Mouse (Mus musculus): ENCODE data around the gene Unc13b. TPM values are rescaled to one million over a fixed set of nuclear protein-coding genes. Genes with fewer than 3 reads are reported as not detected.
A peak's percentile ranks its signal among the peaks of the same experiment; 100 is the strongest.

The Unc13b gene
- total RNA-seq, 2 experiments from 2014 or later = 14.0 to 17.4 TPM

DNA sequence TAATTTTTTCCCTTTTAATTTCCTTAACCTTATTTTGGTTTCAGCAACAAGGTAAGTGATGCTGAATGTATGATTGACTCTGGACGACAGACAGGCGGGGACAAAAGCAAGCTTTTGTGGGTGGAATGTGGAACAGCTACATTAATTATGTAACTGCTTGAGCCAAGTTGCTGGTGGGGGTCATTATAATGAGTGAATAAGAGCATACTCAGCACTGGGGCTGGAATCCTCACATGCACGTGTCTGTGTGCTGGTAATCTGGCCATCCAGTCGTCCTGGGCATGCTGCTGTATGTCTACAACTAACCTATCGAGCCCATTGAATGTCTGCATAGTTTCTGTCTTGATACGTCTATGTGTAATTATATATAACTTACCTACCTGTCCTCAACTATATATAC is 150.9 kb downstream of the Unc13b start:
- DNase-seq (ENCODE audit: low spot score in 2 of 2) = no peak

DNA sequence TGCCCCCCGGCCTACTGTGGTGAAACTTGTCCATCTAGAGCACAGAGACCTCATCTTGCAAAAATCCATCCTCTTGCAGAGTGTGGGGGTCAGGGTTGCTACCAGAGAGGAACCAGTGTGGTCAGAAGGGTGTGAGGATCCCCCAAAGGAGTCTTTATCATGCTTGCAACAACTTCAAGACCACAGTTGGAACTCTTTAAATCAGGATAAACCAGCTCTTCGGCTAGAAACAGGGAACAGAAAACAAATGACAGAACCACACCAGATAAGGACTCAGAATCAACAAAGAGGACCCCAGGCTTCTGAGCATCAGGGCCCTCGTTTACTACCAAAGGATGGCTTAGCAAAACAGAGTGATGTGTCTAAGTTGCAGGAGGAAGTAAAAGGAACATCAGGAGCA is 157.7 kb downstream of the Unc13b start:
- DNase-seq (ENCODE audit: low spot score in 2 of 2) = no peak

DNA sequence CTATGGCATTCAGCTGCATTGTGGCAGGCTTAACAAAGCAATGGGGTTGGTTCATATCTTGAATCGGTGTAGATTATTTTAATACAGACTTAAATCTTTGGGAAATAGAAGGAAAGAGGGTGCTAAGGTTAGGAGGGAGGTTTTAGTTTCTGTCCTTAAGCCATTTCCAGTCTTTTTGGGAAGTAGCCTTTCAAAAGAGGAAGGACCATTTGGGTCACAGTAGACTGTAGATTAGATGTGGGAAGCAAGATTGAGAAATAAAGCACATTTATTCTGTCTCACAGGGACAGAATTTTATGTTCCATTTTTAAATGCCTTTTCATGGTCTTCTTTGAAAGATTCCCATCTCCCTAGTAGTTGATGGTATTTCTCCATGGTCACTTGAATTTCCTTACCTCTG is 159.2 kb downstream of the Unc13b start:
- no peak for DNase-seq (ENCODE audit: low spot score in 2 of 2)

DNA sequence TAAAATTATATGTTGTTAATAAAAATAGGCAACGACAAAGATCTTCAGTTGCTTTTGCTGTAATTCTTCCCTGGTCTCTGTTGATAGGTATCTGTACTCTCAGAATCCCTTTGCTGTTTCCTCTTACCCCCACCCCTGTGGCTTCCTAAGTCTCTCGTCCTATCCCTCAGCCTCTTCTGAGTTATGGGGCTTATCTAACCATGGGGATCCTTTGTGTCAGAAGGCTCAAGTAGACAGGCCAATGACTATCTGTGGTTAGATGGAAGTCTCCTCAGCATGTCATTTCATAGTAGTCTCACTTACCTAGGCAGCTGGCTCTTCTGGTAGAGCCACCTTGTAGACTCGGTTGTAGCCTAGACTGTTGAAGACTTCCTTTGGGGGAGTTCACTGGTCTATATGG is 173.1 kb downstream of the Unc13b start:
- no peak for DNase-seq (ENCODE audit: low spot score in 2 of 2)

DNA sequence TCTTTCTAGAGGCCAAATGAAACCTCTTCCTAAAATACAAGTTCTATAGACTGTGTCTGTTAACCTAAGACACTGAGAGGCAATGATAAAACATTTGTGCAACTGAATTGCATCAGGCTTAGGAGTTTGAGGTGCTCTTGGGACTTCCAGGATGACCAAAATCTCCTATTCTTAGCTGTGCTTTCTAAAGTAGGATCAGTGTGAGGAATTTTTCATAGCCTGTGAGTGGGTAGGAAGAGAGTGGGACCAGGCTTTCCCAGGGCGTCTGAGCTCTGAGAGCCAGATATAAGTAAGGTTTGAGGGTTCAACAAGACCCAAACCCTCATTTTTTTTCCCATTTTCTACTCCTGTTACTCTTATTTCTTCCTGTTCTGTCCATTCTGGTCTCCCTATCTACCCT is 174.2 kb downstream of the Unc13b start:
- DNase-seq (ENCODE audit: low spot score in 2 of 2) = no peak

DNA sequence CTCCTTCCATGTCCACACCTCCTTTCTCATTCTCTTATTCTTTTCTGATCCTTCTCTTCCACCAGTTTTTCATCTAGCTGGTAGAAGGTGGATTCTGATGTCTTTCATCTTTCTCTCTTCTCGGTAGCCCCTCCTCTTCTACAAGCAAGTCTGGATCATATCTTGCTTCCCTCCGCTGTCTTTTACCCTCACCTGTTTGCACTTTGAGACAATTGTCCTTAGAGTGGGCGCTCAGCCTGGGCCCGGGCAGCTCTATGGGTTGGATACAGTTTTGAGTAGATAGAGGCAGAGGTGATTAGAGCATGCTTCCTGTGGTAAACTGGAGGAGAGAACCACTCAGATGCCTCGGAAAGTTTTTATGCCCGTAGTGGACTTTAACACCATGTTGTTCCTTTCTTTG is 174.7 kb downstream of the Unc13b start:
- no peak for DNase-seq (ENCODE audit: low spot score in 2 of 2)

DNA sequence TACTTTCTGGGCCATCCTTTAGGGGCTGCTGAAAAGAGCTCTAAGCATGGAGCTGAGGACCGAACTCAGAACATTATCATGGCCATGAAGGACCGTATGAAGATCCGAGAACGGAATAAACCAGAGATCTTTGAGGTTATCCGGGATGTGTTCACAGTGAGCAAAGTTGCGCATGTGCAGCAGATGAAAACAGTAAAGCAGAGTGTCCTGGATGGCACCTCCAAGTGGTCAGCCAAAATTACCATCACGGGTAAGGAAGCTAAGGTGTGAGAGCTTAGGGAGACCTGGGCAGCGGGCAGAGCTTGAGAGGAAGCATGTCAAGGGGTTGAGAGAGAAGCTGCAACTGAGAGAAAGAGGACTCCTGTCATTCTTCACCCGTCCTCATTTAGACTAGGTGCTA is 178.1 kb downstream of the Unc13b start:
- DNase-seq (ENCODE audit: low spot score in 2 of 2) = no peak

DNA sequence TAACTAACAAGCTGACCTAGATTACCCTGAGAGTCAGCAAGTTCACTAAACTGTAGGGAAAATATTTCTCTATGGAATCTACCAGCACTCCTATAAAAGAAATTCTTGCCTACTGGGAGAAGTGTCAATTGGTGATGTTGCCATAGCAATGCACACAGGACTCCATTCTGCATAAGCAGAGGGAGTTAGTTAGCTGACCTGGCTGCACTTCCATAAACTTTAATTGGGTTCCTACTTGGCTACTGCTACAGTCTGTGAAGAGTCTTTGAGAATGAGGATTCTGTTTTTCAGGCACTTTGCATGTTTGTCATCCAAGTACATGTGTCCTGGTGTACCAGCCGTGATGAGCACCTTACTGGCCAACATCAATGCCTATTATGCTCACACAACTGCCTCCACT is 182.0 kb downstream of the Unc13b start:
- no peak for DNase-seq (ENCODE audit: low spot score in 2 of 2)

DNA sequence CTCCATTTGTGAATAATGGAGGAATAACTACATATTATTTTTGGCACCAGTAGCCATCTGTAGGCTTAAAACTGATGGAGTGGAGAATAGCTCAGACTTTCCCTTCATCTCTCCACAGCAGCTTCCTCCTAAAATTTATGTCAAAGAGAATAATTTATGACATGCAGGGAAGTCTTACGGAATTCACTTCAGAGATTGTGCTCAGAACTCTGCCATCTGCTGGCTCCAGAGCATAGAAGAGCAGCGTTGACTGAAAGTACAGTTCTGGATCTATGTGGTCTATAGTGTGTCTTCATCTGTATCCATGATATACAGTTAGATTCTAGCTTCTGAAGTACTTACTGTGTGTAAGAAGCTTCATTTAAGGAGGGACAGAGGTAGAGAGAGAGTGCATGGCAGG is 185.3 kb downstream of the Unc13b start:
- no peak for DNase-seq (ENCODE audit: low spot score in 2 of 2)

DNA sequence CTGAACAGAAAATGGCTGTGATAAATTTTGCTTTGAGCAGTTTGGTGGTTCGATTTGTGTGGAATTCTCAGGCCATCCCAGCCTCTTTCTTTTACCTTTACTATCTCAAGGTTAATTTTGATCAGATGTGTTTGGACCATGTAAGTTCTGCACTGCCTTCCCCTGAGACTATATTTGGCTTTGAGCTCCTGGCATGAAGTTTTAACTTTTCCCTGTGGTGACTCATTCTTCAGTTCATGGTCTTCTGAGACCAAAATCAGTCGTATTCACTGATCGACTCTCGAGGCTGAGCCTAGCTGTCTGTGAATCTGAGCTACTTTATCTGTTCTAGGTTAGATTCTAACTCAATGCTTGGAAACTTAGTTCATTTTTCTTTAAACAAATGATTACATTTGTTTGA is 187.0 kb downstream of the Unc13b start:
- DNase-seq (ENCODE audit: low spot score in 2 of 2) = no peak

DNA sequence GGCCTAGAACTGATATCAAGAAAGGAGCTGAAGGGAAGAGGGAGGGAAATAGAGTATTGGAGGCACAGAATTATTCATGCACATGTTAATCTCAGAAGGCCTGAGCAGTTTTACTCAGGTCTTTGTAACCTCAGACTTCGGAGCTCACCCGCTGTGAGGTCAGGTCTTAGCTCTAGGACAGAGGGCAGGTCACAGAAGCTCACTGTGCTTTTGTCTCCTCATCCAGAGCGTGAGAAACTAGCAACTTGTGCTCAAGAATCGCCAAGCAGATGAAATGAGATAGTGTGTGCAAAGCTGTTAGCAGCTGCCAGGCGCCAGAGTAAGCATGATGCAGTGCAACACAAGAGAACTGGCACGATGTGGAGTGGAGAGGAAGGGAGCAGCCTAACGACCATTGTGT is 189.3 kb downstream of the Unc13b start:
- no peak for DNase-seq (ENCODE audit: low spot score in 2 of 2)

DNA sequence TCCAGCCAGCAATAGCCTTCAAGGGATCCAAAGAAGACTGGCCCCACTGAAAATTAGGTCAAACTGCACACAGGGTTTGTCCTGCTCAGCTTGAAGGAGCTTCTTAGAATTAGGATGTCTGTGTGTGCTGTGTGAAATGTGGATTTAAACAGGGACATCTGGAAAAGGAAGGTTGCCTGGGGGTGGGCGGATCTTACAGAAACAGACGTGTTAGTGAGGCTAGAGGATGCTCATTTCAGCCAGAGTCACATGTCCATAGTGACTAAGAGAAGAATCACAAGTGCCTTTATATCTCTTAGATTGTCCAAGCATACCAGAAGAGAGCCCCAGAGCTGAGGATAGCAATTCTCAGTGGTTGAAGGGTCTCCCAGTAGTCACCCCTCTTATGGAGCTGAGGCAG is 190.2 kb downstream of the Unc13b start:
- no peak for DNase-seq (ENCODE audit: low spot score in 2 of 2)

DNA sequence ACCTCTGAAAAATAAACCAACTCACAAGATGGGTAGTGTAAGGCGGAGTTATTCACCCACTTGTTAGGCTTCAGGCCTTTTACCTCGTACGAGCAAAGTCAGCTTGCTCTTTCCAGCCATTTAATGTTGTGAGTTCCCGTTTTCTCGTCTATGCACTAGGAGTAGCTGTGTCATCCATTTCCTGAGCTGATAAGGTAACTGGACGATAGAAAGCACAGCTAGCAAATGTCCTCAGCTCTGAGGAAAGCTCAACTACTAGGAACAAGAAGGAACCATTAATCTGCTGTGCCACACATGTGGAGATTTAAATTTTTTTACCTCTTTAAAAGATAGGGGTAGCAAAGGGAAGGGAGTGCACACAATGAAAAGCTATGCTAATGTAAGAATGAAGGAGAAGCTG is 192.5 kb downstream of the Unc13b start:
- no peak for DNase-seq (ENCODE audit: low spot score in 2 of 2)

DNA sequence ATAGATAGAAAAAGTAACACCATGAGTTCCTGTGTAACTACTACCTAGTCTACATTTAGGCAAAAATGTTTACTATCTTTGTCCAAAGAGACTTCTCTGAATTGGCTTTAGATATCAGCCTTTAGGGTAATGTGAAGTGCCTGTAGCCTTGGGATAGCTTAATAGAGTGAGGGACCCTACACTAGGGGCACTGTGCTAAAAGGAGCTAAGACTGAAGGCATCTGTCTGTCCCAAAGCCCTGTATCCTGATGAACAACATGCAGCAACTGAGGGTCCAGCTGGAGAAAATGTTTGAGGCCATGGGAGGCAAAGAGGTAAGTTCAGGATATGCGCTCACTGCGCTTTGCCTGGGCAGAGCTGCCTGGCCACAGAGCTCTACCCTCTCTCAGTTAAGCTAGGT is 198.3 kb downstream of the Unc13b start:
- no peak for DNase-seq (ENCODE audit: low spot score in 2 of 2)

DNA sequence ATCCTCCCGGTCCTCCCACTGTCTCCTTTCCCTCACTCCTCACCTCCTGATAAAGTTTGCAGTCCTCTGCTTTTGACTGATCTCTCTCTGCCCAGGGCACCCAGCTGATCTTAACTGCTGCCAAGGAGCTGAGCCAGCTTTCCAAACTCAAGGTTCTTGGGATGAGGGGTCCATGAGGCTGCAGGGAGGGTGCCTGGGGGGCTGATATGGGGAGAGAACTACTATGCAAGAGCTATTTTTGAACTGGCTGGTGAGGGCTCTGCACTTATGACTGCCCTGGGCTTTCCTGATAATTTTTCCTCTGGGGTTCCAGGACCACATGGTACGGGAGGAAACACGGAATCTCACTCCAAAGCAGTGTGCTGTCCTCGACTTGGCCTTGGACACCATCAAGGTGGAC is 199.8 kb downstream of the Unc13b start:
- DNase-seq (ENCODE audit: low spot score in 2 of 2) = no peak

DNA sequence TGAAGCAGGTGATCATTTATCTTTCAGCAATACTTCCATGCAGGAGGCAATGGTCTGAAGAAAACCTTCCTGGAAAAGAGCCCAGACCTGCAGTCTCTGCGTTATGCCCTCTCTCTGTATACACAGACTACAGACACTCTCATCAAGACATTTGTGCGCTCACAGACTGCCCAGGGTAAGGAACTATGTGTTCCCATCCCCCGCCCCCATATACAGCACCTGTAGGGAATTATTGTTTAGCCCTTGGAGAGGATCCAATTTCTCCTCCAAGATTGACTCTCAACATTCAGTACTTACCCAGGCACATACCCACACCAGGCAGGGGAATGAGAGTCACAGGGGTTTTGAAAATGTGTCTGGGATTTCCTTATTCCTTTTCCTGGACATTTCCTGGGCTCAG is 200.7 kb downstream of the Unc13b start:
- DNase-seq (ENCODE audit: low spot score in 2 of 2) = no peak

DNA sequence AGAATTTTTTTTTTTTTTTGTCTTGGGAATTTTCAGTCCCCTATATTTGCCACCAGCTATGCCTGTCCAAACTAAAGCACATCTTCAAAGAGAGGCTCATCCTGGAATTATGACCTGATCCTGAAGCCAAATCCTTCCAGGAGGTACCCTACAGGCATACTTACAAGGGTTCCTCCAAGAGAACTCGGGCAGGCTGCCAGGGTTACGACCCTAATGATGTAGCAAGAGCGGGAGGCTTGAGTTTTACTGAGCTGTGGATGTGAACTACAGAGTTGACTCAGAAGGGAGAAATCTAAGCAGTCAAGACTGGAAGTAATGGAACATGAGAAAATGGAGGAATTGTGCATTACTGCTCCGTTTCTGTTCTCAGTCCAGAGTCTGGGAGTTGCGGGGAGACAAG is 201.3 kb downstream of the Unc13b start:
- no peak for DNase-seq (ENCODE audit: low spot score in 2 of 2)

DNA sequence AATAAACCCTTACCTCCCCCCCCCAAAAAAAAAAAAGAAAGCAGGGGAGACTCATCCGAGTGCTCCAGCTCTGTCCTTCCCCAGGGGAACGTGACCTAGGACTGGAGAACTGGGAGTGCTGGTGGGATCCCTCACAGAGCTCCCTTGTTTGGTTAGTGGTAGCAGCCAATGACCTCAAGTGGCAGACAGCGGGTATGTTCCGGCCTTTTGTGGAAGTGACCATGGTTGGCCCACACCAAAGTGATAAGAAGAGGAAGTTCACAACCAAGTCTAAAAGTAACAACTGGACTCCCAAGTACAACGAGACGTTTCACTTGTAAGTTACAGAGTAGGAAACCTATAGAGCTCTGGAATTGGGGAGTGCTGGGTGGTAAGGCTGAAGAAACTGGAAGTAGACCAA is 204.1 kb downstream of the Unc13b start:
- no peak for DNase-seq (ENCODE audit: low spot score in 2 of 2)

DNA sequence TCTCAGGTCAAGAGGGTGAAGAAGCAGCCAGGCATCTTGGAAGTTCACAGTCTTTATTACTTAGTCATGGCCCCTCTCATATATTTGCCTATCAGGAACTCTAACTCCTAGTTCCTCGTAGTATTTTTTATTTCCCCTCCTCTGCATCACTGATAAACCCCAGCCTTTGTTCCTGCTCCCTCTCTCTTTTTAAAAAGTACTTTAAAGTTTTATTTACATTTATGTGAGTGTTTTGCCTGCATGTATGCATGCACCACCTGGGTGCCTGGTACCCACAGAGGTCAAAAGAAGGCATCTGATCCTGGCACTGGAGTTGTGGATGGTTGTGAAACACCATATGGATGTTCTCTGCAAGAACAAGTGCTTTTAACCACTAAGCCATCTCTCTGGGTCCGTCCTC is 207.4 kb downstream of the Unc13b start:
- DNase-seq (ENCODE audit: low spot score in 2 of 2) = no peak

DNA sequence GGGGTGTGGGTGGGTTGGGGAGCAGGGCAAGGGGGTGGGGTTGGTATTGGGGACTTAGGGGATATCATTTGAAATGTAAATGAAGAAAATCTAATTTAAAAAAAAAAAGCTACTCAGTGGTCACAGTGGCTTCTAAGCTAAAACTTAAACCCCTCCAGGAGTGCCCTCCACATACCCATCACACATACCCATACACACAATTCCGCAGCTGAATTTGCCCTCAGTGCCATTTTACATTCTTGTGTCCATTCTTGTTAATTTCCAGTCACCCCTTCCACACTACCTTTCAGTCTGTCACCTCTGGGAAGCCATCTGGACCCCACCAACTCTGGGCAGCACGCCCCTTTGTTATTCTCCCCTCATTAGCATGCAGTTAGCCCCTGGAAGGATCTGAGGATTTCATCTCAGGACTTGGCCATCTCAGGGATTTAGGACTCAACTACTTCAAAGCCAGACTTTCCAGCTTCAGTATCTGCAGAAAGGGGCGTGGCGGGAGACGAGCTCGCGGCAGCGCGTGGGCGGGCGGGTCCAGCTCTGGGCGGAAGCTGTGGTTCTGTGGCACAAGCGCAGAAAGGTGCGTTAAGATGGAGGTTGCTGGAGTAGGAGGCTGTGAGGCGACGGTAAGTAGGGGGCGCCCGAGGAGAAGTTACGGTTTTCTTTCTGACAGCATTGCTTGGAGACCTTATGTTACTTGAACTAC is 208.0 kb downstream of the Unc13b start, which contains the start of gene Atp8b5:
Atp8b5 (plus strand) TSS at position 537 of the 700 bp plus-strand sequence.
- DNase-seq (ENCODE audit: low spot score in 2 of 2) = peak; percentile 39 to 45

DNA sequence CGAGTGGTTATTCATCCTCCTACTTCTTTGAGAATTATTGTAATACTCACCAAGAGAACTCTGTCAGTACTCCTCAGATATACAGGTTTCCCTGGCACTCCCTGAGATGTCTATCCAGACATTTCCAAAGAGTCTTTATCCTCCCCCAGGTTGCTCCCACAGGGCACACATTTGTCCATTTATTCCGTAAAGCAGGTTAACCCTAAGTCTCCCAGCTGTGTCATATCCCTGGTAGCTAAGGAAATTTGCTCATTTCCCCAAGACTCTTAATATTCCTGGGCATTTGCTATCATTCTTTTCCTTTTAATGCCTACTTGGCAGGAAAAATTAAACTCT is 208.5 kb downstream of the Unc13b start:
- no peak for DNase-seq (ENCODE audit: low spot score in 2 of 2)

DNA sequence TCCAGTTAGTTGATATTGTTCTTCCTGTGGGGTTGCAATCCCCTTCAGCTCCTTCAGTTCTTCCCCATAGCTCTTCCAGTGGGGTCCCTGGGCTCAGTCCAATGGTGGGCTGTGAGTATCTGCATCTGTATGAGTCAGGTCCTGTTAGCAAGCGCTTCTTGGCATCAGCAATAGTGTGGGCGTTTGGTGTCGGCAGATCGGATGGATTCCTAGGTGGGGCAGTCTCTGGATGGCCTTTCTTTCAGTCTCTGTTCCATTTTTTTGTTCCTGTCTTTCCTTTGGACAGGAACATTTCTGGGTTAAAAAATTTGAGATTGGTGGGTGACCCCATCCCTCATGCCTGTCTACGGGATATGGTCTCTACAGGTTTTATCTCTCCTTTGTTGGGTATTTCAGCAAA is 226.7 kb downstream of the Unc13b start:
- no peak for DNase-seq (ENCODE audit: low spot score in 2 of 2)

DNA sequence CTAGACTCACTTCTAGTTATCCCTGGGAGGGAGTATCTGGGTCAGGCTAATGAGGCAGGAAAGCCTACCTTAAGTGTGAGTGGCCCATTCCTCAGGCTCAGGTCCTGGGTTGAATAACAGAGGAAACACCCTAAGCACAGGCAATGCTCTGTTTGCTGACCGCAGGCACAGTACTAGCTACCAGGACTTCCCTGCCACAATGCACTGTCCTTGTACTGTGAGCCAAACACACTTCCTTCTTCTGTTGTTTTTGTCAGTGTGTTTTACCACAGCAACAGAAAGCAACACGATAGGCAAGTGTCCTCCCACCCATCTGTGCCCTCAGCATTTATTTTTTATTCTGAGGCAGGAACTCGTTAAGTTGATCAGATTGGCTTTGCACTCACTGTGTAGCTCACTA is 228.6 kb downstream of the Unc13b start:
- no peak for DNase-seq (ENCODE audit: low spot score in 2 of 2)

DNA sequence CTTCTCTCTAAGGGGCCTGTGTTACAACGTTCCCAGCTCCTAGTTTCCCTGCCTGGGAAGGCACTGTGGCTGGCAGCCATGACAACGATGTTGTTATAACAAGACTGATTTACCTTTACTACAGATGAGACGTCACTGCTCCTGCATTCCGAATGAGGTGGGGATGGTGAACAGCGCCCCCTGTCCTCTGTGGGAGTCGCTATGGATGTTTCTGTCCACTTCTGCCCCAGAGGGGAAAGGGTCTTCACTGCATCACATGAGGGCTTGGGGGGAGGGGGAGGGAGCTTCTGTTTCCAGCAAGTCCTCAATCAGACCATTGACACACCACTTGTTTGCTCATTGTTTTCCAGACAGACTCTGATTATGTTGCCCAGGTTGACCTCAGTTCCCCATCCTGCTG is 235.2 kb downstream of the Unc13b start:
- DNase-seq (ENCODE audit: low spot score in 2 of 2) = no peak
